Mouse (Mus musculus) kidney, postnatal 14 days (tissue): ENCODE data around the gene Uap1.

ENCODE experiments used
- DNase-seq: peaks from one replicate; pipeline ENCODE4 v3.0.0; 2022; ENCODE audit warnings: mixed read lengths

Uap1 gene

DNA sequence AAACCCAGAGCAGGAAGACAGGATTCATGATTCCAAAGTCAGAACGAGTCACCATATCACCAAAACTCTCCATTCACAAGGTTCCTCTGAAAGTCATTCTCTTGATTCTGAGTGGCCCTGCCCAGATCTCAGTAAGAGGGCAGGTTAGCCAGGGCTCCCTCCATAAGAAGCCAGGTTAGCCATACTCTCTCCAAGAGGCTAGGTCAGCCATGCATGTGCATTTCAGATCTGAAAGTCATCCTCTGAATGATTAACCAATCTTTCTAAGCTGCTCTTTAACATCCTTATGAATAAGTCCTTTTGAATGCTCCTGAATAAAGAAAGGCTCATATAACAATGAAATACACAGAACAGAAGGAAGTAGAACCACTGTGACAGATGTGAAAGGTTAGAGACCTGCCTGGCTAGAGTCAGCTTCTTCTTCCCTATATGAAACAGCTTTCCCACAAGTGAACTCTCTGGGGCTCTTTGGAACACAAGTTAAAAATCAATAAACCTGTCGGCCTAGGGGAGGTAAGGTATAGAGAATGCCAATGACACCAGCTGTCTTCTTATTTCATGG is 10.6 kb downstream of the Uap1 start:
- DNase-seq: no peak

- peak; percentile 51 for DNase-seq
These were observed 11.3 kb downstream of the Uap1 start for GRCm38 (mm10) chr1:170163398-170163943.

DNA sequence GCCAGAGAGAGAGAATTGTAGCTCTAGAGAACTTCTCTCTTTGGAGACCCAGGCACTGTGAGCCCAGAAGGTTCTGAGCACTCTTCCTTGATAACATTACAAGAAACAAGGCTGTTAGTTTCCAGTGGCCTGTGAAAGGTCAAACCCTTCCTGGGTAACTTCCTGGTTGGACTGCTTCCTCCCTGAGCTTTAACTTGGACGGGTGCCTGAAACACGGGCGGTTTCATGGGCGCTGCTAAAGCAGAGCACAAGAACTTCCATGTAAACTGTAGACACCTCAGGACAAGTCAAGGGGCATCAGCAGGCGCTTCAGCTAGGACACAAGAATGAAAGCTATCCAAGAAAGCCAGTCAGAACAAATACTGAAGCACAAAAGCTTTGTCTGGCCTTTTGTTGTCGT is 12.9 kb downstream of the Uap1 start:
- peak; percentile 59 for DNase-seq

- no peak for DNase-seq
These were observed 14.3 kb downstream of the Uap1 start for GRCm38 (mm10) chr1:170160397-170160938.

DNA sequence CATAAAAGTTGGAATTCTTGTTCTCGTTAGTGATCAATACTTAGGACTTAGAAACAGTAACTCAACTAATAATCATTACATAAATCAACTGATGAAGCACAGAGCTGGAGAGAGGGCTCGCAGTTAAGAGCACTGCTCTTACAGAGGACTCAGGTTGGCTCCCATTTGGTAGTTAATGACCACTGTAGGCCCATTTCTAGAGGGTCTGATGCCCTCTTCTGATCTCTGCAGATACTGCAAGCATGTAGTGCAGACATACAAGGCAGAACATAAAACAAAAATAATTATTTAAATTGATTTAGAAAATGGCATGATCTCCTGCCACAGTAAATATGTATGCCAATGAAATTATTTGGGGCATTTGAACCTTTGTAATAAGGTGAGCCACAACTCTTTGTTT is 15.1 kb downstream of the Uap1 start:
- DNase-seq: no peak

GRCm38 (mm10) chr1:170155761-170156160 is 19.0 kb downstream of the Uap1 start:
- DNase-seq: no peak

DNA sequence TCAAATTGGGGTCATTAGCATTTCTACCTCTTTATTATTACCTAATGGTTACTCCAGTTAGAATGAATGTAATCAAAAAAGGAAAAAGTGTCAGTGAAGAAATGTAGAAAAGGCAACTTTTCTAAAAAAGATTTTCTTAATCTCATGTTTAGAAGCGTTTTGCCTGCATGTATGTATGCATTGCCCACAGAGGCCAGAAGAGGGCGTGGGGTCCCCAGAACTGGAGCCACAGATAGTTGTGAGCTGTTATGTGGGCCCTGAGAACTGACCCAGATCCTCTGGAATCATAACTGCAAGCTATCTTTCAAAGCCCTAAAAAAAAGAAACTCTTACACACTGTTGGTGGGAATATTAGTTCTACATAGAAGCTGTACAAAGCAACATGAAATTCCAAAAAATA is 19.5 kb downstream of the Uap1 start:
- DNase-seq: no peak

DNA sequence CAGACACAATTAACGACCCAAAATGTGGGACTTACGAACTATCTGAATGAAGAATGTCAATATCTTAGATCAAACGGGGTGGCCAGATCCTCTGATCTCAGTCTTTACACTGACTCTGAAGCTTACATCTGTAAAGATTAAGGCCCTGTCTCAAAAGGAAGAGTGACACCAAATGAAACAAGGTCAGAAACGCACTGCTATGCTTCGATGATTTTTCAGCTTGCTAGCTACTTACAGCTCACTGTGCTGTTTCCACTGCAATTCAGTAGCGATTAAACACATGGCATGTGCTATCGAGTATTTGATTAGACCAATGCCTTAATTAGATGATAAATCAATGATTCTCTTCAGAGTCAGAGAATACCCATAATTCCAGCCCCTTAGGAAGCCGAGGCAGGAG is 20.8 kb downstream of the Uap1 start:
- DNase-seq: no peak

GRCm38 (mm10) chr1:170152552-170152951 is 22.2 kb downstream of the Uap1 start:
- no peak for DNase-seq

DNA sequence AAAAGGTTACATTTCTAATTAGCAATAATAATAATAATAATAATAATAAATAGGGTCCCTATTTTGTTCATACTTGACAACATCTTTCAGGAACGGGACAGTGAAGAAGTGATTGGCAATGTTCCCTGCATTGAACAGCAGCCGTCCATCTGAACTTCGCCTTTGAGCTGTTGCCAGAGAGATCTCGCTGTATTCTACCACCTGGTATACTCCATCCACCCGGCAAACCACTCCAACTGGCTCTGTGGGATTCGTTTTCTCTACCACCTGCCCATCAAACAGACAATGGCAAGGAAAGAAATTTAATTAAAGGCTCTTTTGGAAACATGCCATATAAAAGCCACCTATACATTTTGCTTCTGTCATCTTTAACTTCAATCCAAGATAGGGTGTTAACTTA is 23.9 kb downstream of the Uap1 start:
- DNase-seq: no peak

DNA sequence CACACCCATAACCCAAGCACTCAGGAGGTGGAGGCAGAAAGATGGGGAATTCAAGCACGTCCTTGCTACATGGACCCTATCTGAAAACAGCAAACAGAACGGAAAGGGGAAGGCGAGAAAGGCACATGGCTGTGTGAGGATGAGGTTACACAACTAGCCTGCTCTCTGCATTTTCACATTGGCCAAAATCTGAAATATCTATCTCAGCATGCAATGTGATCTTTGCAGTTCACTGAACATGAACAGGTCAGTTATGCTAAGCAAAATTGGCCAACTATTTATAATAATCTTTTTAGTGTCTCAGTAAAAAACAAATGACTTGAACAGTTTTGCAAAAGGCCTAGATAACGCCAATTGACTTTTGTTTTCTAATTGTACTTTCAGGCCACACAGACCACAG is 25.0 kb downstream of the Uap1 start:
- DNase-seq: no peak

DNA sequence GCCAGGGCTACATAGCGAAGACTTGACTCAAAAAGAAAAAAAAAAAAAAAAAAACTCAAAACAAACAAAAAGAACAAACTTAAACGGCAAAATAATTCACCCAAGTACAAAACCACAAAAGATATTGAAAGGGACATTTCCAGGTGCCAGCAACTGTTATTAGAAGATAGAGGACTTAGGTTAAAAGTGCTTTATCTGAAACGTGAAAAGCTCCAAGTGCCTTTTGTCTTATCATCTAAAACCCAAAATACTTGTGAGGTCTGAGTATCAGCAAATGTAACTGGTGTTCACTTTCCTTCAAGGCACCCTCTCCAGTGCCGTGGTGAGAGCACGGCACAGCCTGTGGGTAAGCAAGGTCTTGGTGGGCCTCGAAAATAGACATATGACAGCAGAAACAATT is 26.2 kb downstream of the Uap1 start:
- DNase-seq: no peak

DNA sequence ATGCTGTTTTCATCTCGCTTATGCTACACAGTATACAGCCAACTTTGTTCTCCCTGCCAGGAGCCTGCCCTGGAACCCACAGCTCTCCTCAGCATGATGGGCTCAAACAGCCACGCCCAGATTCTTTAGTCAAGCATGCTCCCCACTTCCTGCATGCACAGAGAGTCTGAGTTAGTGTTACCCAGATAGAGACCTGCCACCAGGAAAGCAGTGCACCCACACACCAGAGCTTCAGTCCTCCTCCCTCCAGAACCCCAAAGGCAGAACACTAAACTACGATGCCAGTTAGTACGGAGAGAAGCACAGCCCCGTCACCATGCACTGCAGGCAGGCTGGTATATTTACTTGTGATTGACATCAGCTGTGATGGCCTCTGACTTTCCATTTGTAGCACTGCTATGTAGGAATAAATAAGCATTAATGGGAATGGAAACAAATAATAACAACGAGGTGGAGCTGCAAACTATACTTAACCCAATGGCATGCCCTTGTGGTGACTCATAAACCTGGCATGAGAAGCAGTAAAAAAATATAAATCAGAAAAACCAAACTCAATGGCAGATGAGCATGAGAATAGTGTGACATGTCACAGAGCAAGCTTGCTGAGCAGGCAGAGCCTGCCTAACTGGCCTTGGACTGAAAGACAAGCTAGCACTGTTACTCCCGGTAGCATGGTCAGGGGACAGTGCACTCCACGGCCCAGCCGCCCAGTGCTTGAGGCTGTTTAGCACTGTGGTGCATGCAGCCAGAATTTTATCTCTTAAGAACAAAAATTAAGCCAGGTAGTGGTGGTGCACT is 26.9 kb downstream of the Uap1 start:
- DNase-seq: no peak

GRCm38 (mm10) chr1:170145606-170146005 is 29.2 kb downstream of the Uap1 start:
- no peak for DNase-seq

DNA sequence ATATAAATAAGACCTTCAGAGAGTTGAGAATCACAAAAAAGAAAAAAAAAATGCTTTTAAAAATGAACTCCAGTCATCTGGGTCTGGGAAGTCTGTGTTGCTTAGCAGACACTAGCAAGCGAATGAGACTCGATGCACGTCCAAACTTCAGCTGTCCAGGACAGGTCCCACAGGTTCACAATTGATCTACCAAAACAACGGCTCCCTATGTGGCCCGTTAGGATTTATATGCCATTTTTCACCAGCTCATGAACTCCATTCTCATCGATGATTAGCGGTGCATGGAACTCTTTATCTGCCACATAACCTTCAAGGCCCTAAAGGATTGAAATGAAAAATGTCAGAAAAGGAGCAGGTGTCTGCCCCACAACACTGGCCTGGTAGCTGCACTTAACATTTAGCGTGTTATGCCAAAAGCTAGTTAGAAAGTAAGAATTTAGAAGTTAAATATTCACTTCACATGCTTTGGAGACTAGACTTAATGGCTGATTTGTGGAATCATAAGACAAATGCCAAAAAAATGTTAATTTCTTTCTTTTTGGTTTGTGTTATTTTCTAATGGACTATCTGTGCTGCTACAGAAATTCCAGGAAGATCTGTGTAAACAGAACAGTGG is 32.4 kb downstream of the Uap1 start:
- no peak for DNase-seq

DNA sequence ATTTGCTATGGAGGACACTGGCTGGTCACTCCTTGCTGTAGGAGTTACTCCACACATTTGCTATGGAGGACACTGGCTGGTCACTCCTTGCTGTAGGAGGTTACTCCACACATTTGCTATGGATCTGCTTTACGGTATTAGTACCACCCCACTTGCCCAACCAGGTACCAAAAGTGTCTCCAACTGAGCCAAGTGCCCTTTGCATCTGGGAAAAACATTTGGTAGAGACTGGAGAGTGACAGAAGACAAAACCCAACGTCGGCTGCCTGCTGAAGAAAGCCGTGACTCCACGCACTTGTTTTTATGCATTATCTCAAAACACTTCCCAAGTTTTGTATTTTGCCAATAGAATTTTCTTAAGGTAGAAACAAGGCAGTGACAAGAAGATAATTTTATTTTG is 33.1 kb downstream of the Uap1 start:
- no peak for DNase-seq

DNA sequence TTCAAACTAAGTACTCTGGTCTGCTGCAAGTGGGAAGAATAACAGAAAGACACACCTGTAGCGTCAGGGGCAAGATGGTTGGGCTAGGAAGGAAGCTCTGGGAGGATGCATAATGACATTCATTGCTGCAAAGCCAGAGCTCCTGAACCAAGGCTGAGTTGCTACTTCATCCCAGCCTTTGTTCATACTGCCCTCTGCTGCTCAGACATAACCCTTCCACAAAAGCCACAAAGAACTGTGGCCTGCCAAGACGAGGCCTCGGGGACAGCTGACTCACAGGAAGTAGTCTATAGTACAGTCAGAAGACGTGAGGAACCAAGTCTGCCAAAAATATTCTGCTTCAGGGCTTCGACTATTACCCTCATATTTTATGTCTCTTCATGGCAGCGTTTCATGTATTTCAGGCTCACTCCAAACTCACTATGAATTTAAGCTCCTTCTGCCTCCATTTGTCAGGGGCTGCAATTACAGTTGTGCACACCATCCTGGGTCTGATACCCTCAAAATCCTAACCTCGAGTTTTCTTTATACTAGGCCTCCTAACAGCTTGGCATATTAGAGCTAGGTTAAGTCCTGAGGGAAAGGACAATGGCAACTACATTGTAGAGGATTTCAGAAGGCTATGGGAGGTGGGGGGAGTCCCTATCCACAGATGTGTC is 38.3 kb downstream of the Uap1 start:
- DNase-seq: peak; percentile 85

GRCm38 (mm10) chr1:170134264-170134663 is 40.5 kb downstream of the Uap1 start:
- DNase-seq: no peak

- DNase-seq: no peak
These were observed 43.8 kb downstream of the Uap1 start for GRCm38 (mm10) chr1:170130962-170131361.

- no peak for DNase-seq
These were observed 50.1 kb downstream of the Uap1 start for GRCm38 (mm10) chr1:170124644-170125043.

GRCm38 (mm10) chr1:170113616-170114015 is 61.1 kb downstream of the Uap1 start:
- DNase-seq: no peak

DNA sequence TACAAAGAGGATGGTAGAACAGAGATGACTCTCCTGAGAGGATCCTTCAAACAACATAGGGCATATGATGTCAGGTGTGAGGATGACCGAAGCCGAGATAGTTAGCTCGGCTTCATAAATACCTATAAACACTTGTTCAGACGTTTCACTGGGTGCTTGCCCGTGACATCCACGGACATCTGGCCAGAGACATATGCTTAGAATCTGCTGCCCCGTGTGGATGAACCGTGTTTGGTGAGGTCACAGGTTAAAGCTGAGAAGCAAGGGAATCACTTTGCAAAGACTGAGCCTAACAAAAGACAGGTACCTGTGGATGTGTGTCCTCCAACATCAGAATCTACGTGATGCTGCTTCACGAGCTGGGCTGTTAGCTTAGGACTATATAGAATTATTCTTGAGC is 62.5 kb downstream of the Uap1 start:
- DNase-seq: no peak

GRCm38 (mm10) chr1:170111651-170112226 is 63.0 kb downstream of the Uap1 start:
- DNase-seq: no peak
